Mouse (Mus musculus): ENCODE measurements around the gene Eomes.

Eomes gene

DNA sequence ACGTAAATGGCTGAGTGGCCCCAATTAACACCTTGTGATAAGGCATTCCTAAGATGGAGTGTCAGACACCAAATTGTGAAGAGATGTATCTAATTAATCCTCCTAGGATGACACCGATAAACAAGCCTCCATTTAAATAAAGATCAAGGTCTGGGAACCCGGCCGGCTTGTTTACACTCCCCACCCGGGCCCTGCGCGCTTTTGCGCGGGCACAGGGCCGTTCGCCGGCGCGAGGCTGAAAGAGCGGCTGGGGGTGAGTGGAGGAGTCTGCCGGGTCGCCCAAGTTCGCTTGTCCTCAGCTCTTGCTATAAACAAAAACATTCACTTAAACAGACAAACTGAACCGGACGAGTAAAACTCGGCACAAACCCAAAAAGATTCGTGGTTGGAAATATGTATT is 9.6 kb downstream of the Eomes start:
- 4% methylated on average over 22 of the region's 22 CpGs for WGBS

DNA sequence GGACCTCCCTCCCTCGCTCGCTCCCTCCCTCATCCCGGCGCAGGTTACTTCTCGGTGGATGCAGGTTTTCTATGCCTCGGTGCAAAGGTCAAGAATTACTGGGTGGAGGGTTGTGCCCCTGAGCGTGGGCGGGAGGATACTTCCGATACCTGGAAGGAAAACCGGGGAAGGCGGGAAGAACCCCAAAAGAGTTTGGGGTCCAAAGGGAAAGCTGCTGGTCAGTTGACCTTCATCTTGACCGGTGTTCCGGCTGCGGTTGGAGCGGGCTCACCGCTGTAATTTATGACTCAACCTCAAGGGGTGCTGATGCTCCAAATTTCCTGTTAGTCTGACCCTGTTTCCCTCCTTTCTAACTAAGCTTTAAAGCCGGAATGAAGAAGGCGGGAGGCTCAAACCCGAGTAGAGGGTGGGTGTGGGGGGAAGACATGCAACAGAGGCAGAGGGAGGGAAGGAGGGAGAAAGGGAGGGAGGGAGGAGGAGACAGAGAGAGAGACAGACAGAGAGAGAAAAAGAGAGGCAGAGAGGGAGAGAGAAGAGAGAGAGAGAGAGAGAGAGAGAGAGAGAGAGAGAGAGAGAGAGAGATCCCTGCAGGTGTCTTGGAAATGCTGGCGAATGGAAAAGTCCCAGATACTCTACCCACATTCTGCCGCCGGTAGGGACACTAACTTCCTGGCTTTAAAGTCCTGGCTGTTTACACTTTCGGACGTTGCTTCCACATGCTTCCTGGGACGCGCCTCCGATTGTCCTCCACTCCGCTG is 10.3 kb downstream of the Eomes start:
- WGBS: 2% methylated on average over 28 of the region's 28 CpGs

DNA sequence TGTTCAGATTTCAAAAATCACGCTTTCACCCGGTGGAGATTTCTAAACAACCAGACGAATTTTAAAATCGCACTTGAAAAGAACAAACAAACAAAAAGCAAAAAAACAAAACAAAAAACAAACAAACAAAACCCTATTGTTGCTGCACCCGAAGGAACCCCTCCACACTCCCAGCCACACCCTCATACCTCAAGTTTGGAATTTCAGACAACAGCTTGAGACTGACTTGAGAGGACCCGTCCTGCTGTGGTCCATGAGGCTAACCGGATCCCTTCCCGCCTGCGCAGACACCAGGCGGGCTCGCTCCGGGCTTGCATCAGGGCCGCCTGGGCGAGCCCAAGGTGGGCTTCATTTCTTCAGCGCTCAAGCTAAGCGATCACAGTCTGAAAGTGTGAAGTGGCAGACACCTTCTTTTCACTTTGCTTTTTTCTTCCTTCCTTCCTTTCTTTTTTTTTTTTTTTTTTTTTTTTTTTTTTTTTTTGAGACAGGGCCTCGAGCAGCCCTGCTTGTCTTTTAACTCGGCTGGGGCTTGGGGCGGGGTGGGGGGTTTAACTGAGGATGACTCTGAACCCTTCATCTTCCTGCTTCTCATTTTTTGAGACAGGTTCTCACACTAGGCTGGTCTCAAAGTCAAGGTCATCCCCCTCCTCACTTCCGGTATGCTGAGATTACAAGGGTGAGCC is 11.0 kb downstream of the Eomes start:
- WGBS: 5% methylated on average over 20 of the region's 20 CpGs

DNA sequence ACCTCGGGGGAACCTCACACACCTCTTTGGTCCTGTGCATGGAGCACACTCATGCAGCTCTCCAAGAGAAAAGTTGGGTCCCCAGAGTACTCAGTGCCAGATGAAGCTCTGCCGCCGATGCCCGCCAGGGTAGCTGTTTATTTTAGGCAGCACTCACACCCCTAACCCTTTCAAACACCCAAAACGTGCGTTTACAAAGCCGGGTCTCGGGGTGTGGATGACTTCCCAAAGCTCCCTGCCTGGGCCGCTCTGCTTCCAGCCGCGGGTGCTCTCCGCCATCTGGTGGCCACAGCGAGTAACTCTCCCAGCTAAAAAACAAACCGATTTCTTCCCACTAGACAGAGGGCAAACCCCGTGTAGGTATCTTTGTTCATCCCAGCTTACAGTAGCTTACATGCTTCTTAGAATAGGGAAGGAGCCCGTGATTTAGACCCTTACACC is 11.6 kb downstream of the Eomes start:
- WGBS: under 1% methylated on average over 16 of the region's 16 CpGs

DNA sequence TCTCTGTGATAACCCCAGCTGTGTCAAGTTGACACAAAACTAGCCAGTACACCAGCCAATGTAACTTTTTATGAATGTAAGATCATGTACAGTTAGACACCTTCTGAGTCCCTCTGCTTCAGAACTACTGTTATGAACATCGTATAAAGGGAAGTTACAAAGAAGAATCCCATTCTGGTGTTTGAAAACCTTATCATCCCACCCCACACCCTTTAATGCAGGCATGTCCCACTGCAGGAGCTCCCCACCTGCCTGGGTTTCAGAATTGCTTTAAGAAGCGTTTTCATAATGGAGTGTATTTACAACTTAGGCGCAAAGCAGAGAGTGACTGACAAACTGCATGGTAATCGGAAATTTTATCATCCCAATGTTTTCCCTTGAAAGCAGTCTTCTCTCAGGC is 13.2 kb downstream of the Eomes start:
- 87% methylated on average over 4 of the region's 4 CpGs for WGBS

DNA sequence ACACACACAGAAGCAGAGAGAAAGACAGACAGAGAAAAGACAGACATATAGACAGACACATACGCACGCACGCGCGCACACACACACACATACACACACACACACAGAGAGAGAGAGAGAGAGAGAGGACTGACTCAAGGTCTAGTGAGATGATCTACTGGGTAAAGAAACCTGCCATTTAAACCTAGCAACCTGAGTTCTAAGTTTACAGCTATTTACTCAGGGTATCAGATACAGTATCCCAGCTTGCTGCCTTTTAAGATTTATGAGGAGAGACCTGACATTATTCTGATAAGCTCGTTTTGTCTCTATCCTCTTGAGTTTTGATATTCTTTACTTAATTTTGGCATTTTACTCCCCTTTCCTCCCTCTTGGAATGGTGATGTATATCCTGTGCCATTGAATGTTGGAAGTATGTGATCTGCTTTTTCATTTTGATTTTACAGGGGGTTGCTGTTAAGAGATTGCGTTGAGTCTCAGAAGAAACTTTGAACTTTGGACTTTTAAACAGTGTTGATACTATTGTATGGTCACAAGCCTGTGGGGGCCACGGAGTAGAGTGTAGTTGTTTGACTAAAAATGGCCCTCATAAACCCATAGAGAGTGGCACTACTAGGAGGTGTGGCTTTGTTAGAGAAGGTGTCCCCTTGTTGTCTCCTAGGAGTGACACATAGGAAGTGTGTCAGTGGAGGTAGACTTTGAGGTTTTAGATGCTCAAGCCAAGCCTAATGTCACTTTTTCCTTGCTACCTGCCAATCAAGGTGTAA is 15.1 kb downstream of the Eomes start:
- 91% methylated on average over 8 of the region's 8 CpGs for WGBS

DNA sequence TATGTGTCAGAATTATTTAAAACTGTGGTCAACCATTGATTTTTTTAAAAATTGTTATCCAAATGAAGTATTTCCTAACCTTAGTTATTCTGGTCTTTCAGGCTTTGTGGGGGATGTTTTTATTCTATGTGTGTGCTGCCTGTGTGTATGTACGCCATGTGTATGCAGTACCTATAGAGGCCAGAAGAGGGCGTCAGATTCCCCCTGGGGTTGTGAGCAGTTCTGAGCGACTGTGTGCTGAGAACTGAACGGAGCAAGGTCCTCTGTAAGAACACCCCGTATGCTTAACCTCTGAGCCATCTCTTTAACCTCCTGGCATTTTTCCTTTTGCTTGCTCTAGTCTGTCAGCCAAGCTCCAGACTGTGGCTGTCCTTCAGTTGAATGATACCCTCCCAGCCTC is 16.1 kb downstream of the Eomes start:
- WGBS: 87% methylated on average over 5 of the region's 5 CpGs

DNA sequence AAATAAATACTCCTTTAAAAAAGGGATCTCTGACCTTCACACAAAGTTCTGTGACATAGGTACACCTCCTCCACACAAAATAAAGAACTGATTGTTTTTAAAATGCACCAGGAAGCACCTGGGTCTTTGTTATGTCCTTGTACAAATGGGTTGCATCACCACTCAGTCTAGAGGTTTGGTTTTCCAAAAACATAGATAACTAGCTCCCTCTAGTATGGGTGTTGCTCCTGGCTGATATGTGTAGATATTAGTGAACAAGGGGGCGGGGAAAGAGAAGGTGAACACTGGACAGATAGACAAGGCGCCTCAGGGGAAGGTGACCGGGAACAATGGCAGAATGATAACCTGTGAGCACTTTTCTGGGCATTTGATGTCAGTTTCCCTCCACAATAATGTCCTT is 17.9 kb downstream of the Eomes start:
- 93% methylated on average over 3 of the region's 3 CpGs for WGBS

DNA sequence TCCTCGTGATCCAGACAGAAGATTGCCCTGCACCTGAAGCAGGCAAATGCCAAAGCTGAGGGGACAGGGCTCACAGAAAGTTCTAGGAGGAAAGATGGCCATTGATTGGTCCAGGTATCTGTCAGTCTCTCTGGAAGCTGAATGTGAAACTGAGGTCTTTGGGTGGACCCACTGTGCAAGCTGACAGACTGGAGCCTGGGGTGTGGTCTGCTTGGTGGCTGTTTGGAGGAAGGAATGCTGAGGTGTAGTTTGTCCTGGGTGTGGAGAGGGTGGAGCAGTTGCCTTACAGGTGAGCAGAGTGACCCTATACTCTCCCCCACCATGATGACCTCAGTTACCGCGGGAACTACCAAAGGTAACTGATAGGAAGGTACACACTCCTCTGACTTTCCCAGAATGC is 18.9 kb downstream of the Eomes start:
- WGBS: 93% methylated on average over 3 of the region's 3 CpGs

DNA sequence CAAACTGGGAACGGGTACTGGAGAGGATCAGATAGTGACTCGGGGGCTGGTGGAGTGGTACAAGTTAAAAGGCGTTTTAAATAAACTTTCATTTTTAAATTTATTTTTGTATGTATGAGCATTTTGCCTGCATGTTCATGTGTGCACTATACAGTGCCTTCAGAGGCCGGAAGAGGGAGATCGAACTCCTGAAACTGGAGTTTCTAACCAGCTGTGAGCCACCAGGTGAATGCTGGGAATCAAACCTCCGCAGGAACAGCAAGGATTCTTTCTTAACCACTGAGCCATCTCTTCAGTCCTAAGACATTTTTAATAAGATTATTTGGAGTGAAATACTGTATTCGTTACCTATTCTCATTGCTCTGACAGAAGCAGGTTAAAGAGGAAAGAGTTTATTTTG is 20.0 kb downstream of the Eomes start:
- 64% methylated on average over 7 of the region's 7 CpGs for WGBS

DNA sequence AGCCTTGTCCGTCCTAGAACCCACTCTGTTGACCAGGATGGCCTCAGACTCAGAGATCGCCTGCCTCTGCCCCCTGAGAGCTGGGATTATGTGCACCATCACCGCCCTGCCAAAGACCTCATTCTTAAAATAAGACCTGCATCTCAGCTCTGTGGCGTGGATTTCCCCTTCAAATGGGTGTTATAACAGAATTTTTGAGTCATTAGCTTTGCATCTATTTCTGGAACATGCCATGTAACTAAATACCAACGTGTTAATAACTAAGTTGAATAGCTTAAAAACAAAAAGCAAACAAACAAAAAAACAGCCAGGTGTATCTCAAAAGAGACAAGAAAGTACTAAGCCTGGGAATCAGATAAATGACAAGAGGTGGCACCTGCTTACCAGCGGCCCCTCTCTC is 23.0 kb downstream of the Eomes start:
- 84% methylated on average over 6 of the region's 6 CpGs for WGBS

DNA sequence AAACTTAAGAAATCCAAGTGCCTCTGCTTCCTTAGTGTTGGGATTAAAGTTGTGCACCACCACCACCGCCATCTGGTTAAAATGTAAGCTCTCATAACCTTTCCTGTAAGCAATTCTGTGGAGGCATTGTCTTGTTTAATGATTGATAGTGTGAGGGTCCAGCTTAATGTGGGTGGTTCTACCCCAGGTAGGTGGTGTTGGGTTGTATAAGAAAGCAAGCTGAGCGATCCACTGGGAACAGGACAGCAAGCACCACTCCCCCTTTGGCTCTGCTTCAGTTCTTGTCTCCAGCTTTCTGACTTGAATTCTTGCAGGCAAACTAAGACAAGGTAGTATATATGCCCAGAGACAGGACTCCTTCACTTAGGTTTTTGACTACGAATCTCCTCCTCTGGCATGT is 26.6 kb downstream of the Eomes start:
- WGBS: 91% methylated on average over 3 of the region's 3 CpGs

DNA sequence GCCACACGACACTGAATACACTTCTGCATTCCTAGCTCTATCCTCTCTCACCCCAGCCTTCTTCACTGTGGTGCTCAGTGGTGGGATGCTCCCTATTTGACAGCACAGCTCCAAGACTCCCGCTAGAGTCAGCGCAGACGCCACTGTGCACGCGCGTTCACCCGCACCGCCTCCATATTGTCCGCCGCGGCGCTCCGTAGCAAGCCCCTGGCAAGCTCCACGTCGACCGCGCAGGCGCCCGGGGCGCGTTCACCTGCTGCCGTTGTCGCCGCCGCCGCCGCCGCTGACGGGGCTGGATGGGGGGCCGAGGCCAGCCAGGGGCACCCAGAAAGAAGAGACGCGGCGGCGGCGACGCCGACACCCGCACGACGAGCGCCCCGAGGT is 28.0 kb downstream of the Eomes start, which contains the start of gene Golga4:
Gene Golga4, plus strand, starts transcription at position 248 of the 384 bp plus-strand sequence.
- under 1% methylated on average over 41 of the region's 43 CpGs for WGBS

DNA sequence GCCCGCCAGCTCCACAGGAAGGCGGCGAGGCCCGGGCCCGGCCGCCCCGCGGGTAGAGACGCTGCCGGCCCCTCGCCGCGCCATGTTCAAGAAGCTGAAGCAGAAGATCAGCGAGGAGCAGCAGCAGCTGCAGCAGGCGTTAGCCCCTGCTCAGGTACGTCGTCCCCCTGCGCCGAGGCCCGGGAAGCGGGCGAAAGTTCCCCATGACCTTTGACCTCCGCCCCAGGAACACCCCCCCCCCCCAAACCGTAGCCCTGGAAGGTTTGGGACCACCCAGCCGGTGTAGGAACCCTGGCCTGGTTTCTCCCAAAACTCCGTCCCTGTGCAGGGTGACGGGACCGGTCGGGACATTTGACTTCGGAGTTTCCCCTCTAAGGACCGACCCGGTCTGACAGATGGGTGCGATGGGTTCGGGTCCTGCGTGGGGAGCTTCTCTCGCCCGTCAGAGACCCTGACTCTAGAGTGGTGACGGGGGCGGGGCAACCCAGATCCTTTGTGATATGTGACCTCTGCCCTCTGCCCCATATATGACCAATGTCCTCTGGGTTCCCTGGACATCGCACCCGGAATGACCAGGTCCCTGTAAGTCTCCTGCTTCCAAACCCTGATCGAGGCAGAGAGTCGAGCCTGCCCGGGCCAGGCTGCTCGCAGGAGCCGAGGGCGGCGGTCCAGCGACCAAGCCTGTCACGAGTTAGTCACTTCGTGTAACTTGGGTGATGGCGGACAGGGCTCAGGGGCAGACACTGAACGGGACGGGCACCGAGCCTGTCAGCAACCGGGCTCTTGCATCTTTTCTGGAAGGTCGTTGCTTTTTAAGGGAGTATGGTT is 28.6 kb downstream of the Eomes start:
- under 1% methylated on average over 57 of the region's 57 CpGs for WGBS

DNA sequence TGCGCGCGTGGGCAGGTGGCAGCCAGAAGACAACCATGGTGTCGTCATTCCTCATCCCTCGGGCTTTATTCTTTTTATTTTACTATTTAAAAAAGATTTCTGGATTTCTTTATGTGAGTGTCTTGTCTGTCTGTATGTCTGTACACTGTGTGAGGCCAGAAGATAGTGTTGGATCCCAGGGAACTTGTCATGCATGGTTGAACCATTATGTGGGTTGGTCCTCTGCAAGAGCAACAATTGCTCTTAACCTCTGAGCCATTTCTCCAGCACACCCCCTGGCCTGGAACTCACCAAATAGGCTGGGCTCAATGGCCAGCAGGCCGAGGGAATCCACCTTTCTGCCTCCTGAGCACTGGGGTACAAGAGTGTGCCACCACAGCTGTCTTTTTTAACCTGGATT is 29.5 kb downstream of the Eomes start:
- WGBS: 46% methylated on average over 6 of the region's 6 CpGs

DNA sequence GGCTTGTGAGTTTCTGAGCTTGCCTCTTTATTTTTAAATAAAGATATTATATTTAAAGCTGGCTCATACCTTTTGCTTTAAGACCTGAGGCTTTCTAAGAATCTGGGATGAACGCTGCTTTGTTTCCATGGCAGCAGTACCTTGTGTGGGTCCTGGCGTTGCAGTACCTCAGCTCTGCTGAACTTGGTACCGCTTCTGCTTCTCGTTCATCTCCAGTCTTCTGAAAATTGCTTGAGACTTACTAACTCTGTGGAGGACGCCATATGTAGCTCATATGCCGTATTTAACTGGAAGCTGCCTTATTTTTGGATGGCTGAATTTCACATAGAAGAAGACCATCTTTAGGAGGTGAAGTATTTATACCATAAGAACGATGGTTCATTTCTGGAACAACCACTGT is 30.6 kb downstream of the Eomes start:
- WGBS: 44% methylated on average over 7 of the region's 7 CpGs

DNA sequence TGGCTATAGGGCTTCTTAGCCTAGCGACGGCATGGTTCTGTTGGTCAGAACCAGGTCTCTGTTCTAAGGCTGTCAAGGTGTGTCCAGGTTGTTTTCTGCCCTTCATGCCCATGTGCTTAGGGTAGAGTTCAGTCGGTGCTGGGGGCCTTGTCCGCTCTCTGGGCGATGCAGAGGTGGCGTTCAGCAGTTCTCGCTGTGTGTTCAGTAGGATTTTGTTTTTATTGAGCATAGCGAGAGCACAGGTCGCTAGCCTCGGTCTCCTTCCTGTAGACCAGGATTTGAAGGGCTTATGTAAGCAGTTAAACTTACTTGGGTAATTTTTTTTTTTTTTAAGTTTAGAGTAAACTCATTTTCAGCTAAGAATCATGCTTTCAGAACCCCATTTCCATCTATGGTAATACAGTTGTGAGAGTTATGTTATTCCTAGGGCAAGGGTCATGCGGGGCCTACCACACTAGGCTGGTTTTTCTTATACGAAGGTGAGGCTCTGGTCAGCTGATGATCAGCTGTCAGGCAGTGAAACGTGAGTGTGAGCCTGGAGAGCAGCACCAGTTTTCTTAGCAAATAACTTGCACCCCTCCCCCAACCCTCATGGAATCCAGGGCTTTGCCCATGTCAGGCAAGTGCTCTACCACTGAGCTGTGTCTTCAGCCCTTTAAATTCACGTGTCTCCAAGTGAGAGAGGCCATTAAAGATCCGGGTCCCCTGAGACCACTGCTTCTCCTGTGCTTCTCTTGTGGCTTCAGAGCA is 33.1 kb downstream of the Eomes start:
- 84% methylated on average over 15 of the region's 15 CpGs for WGBS

DNA sequence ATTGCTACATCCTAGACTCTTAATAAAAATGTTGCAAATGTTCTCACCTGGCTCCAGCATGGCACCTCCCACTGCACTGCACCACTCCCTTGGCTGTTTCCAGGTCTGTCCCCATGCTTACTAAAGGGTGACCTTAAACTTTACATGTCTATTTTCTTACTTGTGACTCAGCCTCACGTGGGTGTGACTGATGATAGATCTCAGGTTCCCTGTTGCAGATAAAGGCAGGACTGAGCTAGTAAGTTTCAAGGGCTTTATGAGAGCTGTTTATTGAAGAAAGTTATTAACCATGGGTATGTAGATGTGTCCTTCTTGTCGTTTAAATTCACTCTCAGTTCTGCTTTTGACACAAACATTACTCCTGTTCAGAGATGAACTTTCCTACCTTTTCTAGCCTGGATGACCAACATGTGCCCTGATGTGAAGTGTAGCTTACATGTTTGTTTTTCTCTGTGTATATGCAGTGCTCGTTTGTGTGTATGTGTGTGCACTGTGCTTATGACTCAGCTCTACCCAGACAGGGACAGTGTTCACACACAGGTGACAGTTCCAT is 34.7 kb downstream of the Eomes start:
- WGBS: 66% methylated on average over 3 of the region's 3 CpGs

DNA sequence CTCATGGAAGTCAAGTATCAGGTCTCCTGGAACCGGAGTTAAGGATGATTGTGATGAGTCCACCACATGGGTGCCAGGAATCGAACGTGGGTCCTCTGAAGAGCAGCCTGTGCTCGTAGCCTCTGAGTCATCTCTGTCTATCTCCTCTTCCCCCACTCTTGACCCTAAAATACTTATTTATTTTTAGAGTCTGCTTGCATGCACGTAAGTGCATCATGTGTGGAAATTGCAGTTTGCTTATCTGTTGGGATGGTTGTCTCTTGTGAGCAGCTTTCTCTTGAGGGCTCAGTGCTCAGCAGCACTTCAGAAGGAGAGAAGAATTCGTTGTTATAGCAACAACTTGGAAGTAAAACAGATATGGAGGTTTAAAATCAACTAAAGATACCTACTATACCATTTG is 37.5 kb downstream of the Eomes start:
- 58% methylated on average over 6 of the region's 6 CpGs for WGBS

DNA sequence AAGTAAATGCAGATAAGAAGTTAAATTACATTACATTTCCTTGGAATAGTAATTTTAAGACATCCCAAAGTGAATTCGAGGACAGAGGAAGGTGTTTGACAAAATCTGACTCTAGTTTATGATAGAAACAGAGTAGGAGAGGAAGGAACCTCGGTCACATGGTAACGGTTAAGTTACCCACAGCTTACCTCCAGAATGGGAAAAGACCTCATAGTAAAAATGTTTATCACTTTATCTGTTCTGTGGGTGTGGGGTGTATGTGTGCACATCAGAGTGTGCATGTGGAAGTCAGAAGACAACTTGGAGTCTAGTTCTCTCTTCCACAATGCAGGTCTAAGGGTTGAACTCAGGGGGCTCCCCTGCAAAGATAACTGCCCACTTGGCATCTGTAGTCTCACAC is 38.1 kb downstream of the Eomes start:
- WGBS: 81% methylated on average over 3 of the region's 3 CpGs

DNA sequence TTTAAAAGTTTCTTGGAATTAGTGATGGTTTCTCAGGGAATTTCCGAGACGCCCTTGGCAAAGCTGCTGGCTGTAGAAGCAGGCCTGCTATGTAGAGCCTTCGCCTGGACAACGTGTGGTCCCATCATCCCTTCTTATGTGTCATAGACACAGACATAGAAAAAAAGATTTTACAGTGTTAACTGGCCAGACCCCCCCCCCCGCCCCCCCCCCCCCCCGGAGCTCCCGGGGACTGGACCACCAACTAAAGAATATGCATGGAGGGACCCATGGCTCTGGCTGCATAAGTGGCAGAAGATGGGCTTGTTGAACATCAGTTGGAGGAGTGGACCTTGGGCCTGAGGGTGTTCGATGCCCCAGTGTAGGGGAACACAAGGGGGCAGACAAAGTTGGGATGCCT is 39.6 kb downstream of the Eomes start:
- WGBS: 84% methylated on average over 8 of the region's 8 CpGs
